Mouse (Mus musculus): ENCODE data around the gene Mb. TPM values are rescaled to one million over a fixed set of nuclear protein-coding genes. Genes with fewer than 3 reads are reported as not detected.

The Mb gene
- total RNA-seq, 1 experiment: not detected

DNA sequence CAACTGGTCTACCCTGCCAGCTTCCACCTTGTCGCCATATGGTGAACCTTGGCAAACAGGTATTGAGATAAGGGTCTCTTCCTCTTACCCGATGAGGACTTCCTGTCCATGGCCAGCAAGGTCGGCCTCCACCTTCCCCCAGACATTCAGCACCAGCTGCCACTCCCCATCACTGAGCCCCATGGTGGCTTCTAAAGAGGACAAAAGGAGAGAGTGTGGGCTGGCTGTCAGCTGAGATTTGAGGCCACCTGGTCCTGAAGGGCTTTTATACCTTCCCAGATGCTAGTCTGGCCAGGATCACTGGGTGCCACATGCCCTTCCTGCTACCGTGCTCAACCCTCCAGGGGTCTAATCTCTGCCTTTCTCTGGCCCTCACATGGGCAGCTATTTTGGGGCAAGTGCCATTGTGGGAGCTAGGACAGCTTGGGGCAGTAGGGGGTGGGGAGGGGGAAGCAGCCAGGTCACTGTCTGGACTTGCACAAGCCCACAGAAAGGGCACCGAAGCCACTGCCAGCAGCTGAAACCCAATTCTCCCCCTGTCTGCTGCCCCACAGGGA is 28.0 kb downstream of the Mb start:
- DNase-seq (ENCODE audit: low read depth, low spot score): no peak
- Histone ChIP-seq H3K27ac (ENCODE audit: insufficient read depth, low read depth, low read length, poor library complexity, severe bottlenecking) (no peak overlapping the region), H3K36me3 (ENCODE audit: control insufficient read depth, insufficient read depth, low read length, poor library complexity, severe bottlenecking) (no peaks in the 10 kb centered on the region), H3K4me3 (ENCODE audit: insufficient read depth in 1 of 2, low read depth in 1 of 2, low read length in 2 of 2, poor library complexity in 1 of 2, severe bottlenecking in 1 of 2) (no peak overlapping the region), H3K4me1 (ENCODE audit: control insufficient read depth in 2 of 2, insufficient read depth in 2 of 2, low read length in 2 of 2, poor library complexity in 1 of 2) (0 out of 4 replicates have a peak, but pooled peaks cover 0 to 2% of the 10 kb centered on the region in 2 experiments), H3K9me3 (ENCODE audit: control insufficient read depth, insufficient read depth, low read depth, low read length) (no peaks in the 10 kb centered on the region), H3K9ac (ENCODE audit: insufficient read depth, low read depth, low read length, poor library complexity, severe bottlenecking) (no peak overlapping the region)
- in situ Hi-C loops (cut with MboI; ENCODE audit: low sequenced_read_pairs in 2 of 2, unreplicated experiment in 2 of 2): no loop called here
- no peak for TF ChIP-seq ZNF384 (IDR thresholded peaks at IDR 0.05; ENCODE audit: low read depth, low read length)
- TF ChIP-seq HCFC1 (IDR thresholded peaks at IDR 0.05; ENCODE audit: borderline replicate concordance, insufficient read depth, low read length): no peak

DNA sequence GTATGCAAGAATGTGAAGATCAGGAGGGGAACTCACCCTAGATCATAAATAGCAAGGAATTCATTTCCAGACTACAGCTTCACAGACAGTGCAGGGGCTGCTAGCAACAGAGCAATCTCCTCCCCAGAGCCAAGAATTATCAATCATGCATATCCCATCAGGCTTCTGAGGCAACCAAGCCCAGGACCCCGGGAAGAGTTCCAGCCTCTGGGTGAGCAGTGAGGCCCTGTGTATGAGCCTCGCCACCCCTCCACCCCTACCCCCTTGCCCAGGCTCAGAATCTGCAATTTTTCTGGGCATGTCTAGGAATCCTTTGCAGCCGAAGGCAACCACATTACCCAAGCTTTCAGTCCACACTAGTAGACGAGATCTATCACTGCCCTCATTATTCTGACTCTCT is 28.6 kb downstream of the Mb start:
- Histone ChIP-seq H3K9me3 (ENCODE audit: control insufficient read depth, insufficient read depth, low read depth, low read length) (no peaks in the 10 kb centered on the region), H3K4me1 (ENCODE audit: control insufficient read depth in 2 of 2, insufficient read depth in 2 of 2, low read length in 2 of 2, poor library complexity in 1 of 2) (0 out of 4 replicates have a peak, but pooled peaks cover 0 to 2% of the 10 kb centered on the region in 2 experiments), H3K27ac (ENCODE audit: insufficient read depth, low read depth, low read length, poor library complexity, severe bottlenecking) (no peak overlapping the region), H3K4me3 (ENCODE audit: insufficient read depth in 1 of 2, low read depth in 1 of 2, low read length in 2 of 2, poor library complexity in 1 of 2, severe bottlenecking in 1 of 2) (no peak overlapping the region), H3K36me3 (ENCODE audit: control insufficient read depth, insufficient read depth, low read length, poor library complexity, severe bottlenecking) (no peaks in the 10 kb centered on the region), H3K9ac (ENCODE audit: insufficient read depth, low read depth, low read length, poor library complexity, severe bottlenecking) (no peak overlapping the region)
- DNase-seq (ENCODE audit: low read depth, low spot score): no peak
- TF ChIP-seq CHD2 (IDR thresholded peaks at IDR 0.05; ENCODE audit: low read depth, low read length) (no peak), HCFC1 (IDR thresholded peaks at IDR 0.05; ENCODE audit: borderline replicate concordance, insufficient read depth, low read length) (no peak), MAFK (IDR thresholded peaks at IDR 0.05; ENCODE audit: insufficient read depth, low read depth, low read length) (no peak), ZNF384 (IDR thresholded peaks at IDR 0.05; ENCODE audit: low read depth, low read length) (no peak), ZC3H11A (IDR thresholded peaks at IDR 0.05; ENCODE audit: borderline replicate concordance, low read depth, low read length) (no peak)
- in situ Hi-C loops (cut with MboI; ENCODE audit: low sequenced_read_pairs in 2 of 2, unreplicated experiment in 2 of 2): no loop called here

DNA sequence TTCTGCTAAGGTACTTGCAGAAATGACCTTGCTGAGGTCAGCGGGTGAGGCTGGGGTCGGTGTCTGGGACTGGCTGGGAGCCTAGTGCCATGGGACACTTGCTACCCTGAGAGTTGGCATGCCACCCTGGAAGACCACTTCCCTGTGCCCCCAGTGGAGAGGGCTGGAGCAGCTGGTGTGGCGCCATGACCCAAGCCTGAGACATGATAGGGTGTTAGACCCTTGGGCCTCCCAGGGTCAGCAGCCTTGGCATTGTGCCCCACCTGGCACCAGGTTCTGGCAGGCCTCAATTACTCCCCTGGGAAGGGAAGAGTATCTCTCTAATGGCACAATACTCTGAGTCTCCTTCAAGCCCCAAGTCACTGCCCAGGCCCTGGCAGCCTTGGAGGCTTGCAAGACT is 29.4 kb downstream of the Mb start:
- TF ChIP-seq ZC3H11A (IDR thresholded peaks at IDR 0.05; ENCODE audit: borderline replicate concordance, low read depth, low read length): no peak
- TF ChIP-seq ZNF384 (IDR thresholded peaks at IDR 0.05; ENCODE audit: low read depth, low read length): no peak
- TF ChIP-seq HCFC1 (IDR thresholded peaks at IDR 0.05; ENCODE audit: borderline replicate concordance, insufficient read depth, low read length): no peak
- TF ChIP-seq CHD2 (IDR thresholded peaks at IDR 0.05; ENCODE audit: low read depth, low read length): no peak
- no peak for TF ChIP-seq MAFK (IDR thresholded peaks at IDR 0.05; ENCODE audit: insufficient read depth, low read depth, low read length)
- Histone ChIP-seq H3K36me3 (ENCODE audit: control insufficient read depth, insufficient read depth, low read length, poor library complexity, severe bottlenecking) (no peaks in the 10 kb centered on the region), H3K27ac (ENCODE audit: insufficient read depth, low read depth, low read length, poor library complexity, severe bottlenecking) (no peak overlapping the region), H3K4me1 (ENCODE audit: control insufficient read depth in 2 of 2, insufficient read depth in 2 of 2, low read length in 2 of 2, poor library complexity in 1 of 2) (0 out of 4 replicates have a peak, but pooled peaks cover 0 to 2% of the 10 kb centered on the region in 2 experiments), H3K4me3 (ENCODE audit: insufficient read depth in 1 of 2, low read depth in 1 of 2, low read length in 2 of 2, poor library complexity in 1 of 2, severe bottlenecking in 1 of 2) (no peak overlapping the region), H3K9ac (ENCODE audit: insufficient read depth, low read depth, low read length, poor library complexity, severe bottlenecking) (no peak overlapping the region), H3K9me3 (ENCODE audit: control insufficient read depth, insufficient read depth, low read depth, low read length) (no peaks in the 10 kb centered on the region)
- in situ Hi-C loops (cut with MboI; ENCODE audit: low sequenced_read_pairs in 2 of 2, unreplicated experiment in 2 of 2): no loop called here
- no peak for DNase-seq (ENCODE audit: low read depth, low spot score)

DNA sequence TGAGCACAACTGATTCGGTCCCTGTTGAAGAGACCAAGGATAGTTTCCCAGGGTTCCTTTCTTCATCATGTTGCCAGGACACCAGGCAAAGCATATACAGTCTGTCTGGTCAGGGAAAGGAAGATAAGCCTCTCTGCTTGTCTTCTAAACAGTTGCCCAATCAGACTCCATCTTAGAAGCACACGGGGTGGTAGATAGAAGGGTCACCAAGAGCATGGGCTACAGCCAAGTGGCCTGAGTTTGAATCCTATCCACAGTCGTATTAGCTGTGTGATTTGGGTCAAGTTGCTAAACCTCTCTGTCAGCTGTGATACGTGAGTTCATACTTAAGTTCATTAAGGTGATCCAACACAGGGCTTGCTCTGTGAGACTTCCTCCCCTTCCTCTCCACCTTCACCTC is 30.3 kb downstream of the Mb start:
- H3K9ac ChIP-seq (ENCODE audit: insufficient read depth, low read depth, low read length, poor library complexity, severe bottlenecking): no peak overlapping the region
- in situ Hi-C loops (cut with MboI; ENCODE audit: low sequenced_read_pairs in 2 of 2, unreplicated experiment in 2 of 2): no loop called here
- no peak overlapping the region for H3K27ac ChIP-seq (ENCODE audit: insufficient read depth, low read depth, low read length, poor library complexity, severe bottlenecking)
- no peaks in the 10 kb centered on the region for H3K36me3 ChIP-seq (ENCODE audit: control insufficient read depth, insufficient read depth, low read length, poor library complexity, severe bottlenecking)
- no peak overlapping the region for H3K4me3 ChIP-seq (ENCODE audit: insufficient read depth in 1 of 2, low read depth in 1 of 2, low read length in 2 of 2, poor library complexity in 1 of 2, severe bottlenecking in 1 of 2)
- 0 out of 4 replicates have a peak, but pooled peaks cover 0 to 2% of the 10 kb centered on the region in 2 experiments for H3K4me1 ChIP-seq (ENCODE audit: control insufficient read depth in 2 of 2, insufficient read depth in 2 of 2, low read length in 2 of 2, poor library complexity in 1 of 2)
- TF ChIP-seq HCFC1 (IDR thresholded peaks at IDR 0.05; ENCODE audit: borderline replicate concordance, insufficient read depth, low read length) (no peak), ZC3H11A (IDR thresholded peaks at IDR 0.05; ENCODE audit: borderline replicate concordance, low read depth, low read length) (no peak), CHD2 (IDR thresholded peaks at IDR 0.05; ENCODE audit: low read depth, low read length) (no peak), ZNF384 (IDR thresholded peaks at IDR 0.05; ENCODE audit: low read depth, low read length) (no peak), MAFK (IDR thresholded peaks at IDR 0.05; ENCODE audit: insufficient read depth, low read depth, low read length) (no peak)
- DNase-seq (ENCODE audit: low read depth, low spot score): no peak
- H3K9me3 ChIP-seq (ENCODE audit: control insufficient read depth, insufficient read depth, low read depth, low read length): no peaks in the 10 kb centered on the region

DNA sequence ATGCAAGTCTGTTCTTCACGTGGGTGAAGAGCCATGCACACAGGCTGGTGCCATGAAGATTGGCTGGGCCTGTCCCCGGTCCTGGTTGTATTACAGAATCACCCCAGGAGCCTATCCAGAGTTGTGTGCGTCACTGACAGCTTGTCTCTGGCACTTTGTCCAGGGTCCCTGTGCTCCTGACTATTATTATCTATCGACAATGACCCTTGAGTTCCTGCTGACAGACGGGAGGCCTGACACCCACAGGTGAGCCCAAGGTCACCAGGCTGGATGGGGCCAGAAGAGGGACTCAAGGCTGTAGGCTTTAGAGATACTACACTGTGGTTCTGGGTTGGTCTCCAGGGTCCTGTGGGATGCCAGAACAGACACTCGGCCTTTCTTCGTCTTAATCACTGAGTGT is 30.9 kb downstream of the Mb start:
- Histone ChIP-seq H3K36me3 (ENCODE audit: control insufficient read depth, insufficient read depth, low read length, poor library complexity, severe bottlenecking) (no peaks in the 10 kb centered on the region), H3K27ac (ENCODE audit: insufficient read depth, low read depth, low read length, poor library complexity, severe bottlenecking) (no peak overlapping the region), H3K9ac (ENCODE audit: insufficient read depth, low read depth, low read length, poor library complexity, severe bottlenecking) (no peak overlapping the region), H3K4me1 (ENCODE audit: control insufficient read depth in 2 of 2, insufficient read depth in 2 of 2, low read length in 2 of 2, poor library complexity in 1 of 2) (0 out of 4 replicates have a peak, but pooled peaks cover 0 to under 1% of the 10 kb centered on the region in 2 experiments), H3K4me3 (ENCODE audit: insufficient read depth in 1 of 2, low read depth in 1 of 2, low read length in 2 of 2, poor library complexity in 1 of 2, severe bottlenecking in 1 of 2) (no peak overlapping the region), H3K9me3 (ENCODE audit: control insufficient read depth, insufficient read depth, low read depth, low read length) (no peaks in the 10 kb centered on the region)
- in situ Hi-C loops (cut with MboI; ENCODE audit: low sequenced_read_pairs in 2 of 2, unreplicated experiment in 2 of 2): no loop called here
- TF ChIP-seq HCFC1 (IDR thresholded peaks at IDR 0.05; ENCODE audit: borderline replicate concordance, insufficient read depth, low read length): no peak
- no peak for TF ChIP-seq ZC3H11A (IDR thresholded peaks at IDR 0.05; ENCODE audit: borderline replicate concordance, low read depth, low read length)
- TF ChIP-seq MAFK (IDR thresholded peaks at IDR 0.05; ENCODE audit: insufficient read depth, low read depth, low read length): no peak
- TF ChIP-seq CHD2 (IDR thresholded peaks at IDR 0.05; ENCODE audit: low read depth, low read length): no peak
- no peak for DNase-seq (ENCODE audit: low read depth, low spot score)

All from ES-E14 (cell line).